Mouse (Mus musculus): Measurements from ENCODE around the gene Sec24a. TPM values are rescaled to one million over a fixed set of nuclear protein-coding genes. Genes with fewer than 3 reads are reported as not detected.
"Not testable (repeated sequence)": the region's sequence is repeated elsewhere in the genome, so short reads cannot be mapped to it uniquely, and the experiment has no call there.

Gene Sec24a
- polyA plus RNA-seq, 1 experiment: 22.1 TPM

- H3K36me3 ChIP-seq (ENCODE audit: control insufficient read depth, insufficient read depth, low read length): no peaks in the 10 kb centered on the region
- H3K27ac ChIP-seq (ENCODE audit: control insufficient read depth, insufficient read depth, low read depth, low read length): no peak overlapping the region
- H3K27me3 ChIP-seq (ENCODE audit: control insufficient read depth, insufficient read depth, low read length): no peaks in the 10 kb centered on the region
- TF ChIP-seq CTCF (IDR thresholded peaks at IDR 0.05; ENCODE audit: control insufficient read depth, insufficient read depth, insufficient replicate concordance, low read depth, low read length): no peak
- no peak for TF ChIP-seq POLR2A (IDR thresholded peaks at IDR 0.05; ENCODE audit: control insufficient read depth, low read depth, low read length)
- no peak overlapping the region for H3K4me3 ChIP-seq (ENCODE audit: control insufficient read depth, low read depth, low read length)
- H3K4me1 ChIP-seq (ENCODE audit: control insufficient read depth, insufficient read depth, low read length): no peaks in the 10 kb centered on the region
These were observed 92.6 kb downstream of the Sec24a start for GRCm38 (mm10) chr11:51670846-51671245.

DNA sequence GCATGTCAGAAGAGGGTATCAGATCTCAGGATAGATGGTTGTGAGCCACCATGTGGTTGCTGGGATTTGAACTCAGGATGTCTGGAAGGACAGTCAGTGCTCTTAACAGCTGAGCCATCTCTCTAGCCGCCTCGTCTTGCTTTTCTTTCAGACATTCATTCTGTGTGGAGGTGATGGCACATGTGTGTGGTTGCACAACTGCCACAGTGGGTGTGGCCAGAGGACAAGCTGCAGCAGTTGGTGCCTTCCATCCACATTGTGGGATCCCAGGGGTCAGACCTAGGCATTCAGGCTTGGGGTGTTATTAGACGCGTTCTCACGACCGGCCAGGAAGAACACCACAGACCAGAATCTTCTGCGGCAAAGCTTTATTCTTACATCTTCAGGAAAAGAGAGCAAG, 98.7 kb downstream of the Sec24a start:
- H3K4me1 ChIP-seq (ENCODE audit: control insufficient read depth, insufficient read depth, low read length); H3K27me3 ChIP-seq (ENCODE audit: control insufficient read depth, insufficient read depth, low read length); H3K4me3 ChIP-seq (ENCODE audit: control insufficient read depth, low read depth, low read length); H3K27ac ChIP-seq (ENCODE audit: control insufficient read depth, insufficient read depth, low read depth, low read length); H3K36me3 ChIP-seq (ENCODE audit: control insufficient read depth, insufficient read depth, low read length): not testable (repeated sequence)

GRCm38 (mm10) chr11:51662632-51663031, 100.8 kb downstream of the Sec24a start:
- H3K4me3 ChIP-seq (ENCODE audit: control insufficient read depth, low read depth, low read length): no peak overlapping the region
- TF ChIP-seq POLR2A (IDR thresholded peaks at IDR 0.05; ENCODE audit: control insufficient read depth, low read depth, low read length) (no peak), CTCF (IDR thresholded peaks at IDR 0.05; ENCODE audit: control insufficient read depth, insufficient read depth, insufficient replicate concordance, low read depth, low read length) (no peak)
- H3K27ac ChIP-seq (ENCODE audit: control insufficient read depth, insufficient read depth, low read depth, low read length): no peak overlapping the region
- no peaks in the 10 kb centered on the region for H3K4me1 ChIP-seq (ENCODE audit: control insufficient read depth, insufficient read depth, low read length)
- no peaks in the 10 kb centered on the region for H3K27me3 ChIP-seq (ENCODE audit: control insufficient read depth, insufficient read depth, low read length)
- no peaks in the 10 kb centered on the region for H3K36me3 ChIP-seq (ENCODE audit: control insufficient read depth, insufficient read depth, low read length)

GRCm38 (mm10) chr11:51661867-51662365, 101.5 kb downstream of the Sec24a start:
- no peaks in the 10 kb centered on the region for H3K27me3 ChIP-seq (ENCODE audit: control insufficient read depth, insufficient read depth, low read length)

DNA sequence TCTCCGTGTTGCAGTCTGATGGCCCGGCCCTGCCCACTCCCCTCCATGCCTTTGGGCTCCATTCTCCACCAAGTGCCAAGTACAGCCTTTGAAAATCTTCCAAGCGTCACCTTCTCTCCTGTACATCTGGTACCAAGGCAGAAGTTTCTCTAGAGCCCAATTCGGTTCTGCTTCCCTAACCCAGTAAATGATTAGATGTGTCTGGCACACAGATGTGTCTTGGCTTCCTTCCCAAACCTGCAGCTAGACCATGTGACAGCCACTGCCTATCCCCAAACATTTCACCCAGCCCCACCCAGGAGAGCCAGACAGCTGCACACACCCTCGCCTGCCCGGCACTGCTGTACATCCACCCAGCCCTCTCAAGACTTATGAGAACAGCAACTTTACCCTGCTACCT, 104.7 kb downstream of the Sec24a start:
- Histone ChIP-seq H3K4me1 (ENCODE audit: control insufficient read depth, insufficient read depth, low read length) (no peaks in the 10 kb centered on the region), H3K36me3 (ENCODE audit: control insufficient read depth, insufficient read depth, low read length) (no peaks in the 10 kb centered on the region), H3K27me3 (ENCODE audit: control insufficient read depth, insufficient read depth, low read length) (no peaks in the 10 kb centered on the region), H3K4me3 (ENCODE audit: control insufficient read depth, low read depth, low read length) (no peak overlapping the region), H3K27ac (ENCODE audit: control insufficient read depth, insufficient read depth, low read depth, low read length) (no peak overlapping the region)
- TF ChIP-seq CTCF (IDR thresholded peaks at IDR 0.05; ENCODE audit: control insufficient read depth, insufficient read depth, insufficient replicate concordance, low read depth, low read length) (no peak), POLR2A (IDR thresholded peaks at IDR 0.05; ENCODE audit: control insufficient read depth, low read depth, low read length) (no peak)

More at GRCm38 (mm10) chr11:51661867-51662365, 101.5 kb downstream of the Sec24a start:
- Histone ChIP-seq H3K27ac (ENCODE audit: control insufficient read depth, insufficient read depth, low read depth, low read length) (no peak overlapping the region), H3K4me3 (ENCODE audit: control insufficient read depth, low read depth, low read length) (no peak overlapping the region), H3K4me1 (ENCODE audit: control insufficient read depth, insufficient read depth, low read length) (no peaks in the 10 kb centered on the region), H3K36me3 (ENCODE audit: control insufficient read depth, insufficient read depth, low read length) (no peaks in the 10 kb centered on the region)
- no peak for TF ChIP-seq POLR2A (IDR thresholded peaks at IDR 0.05; ENCODE audit: control insufficient read depth, low read depth, low read length)
- no peak for TF ChIP-seq CTCF (IDR thresholded peaks at IDR 0.05; ENCODE audit: control insufficient read depth, insufficient read depth, insufficient replicate concordance, low read depth, low read length)

DNA sequence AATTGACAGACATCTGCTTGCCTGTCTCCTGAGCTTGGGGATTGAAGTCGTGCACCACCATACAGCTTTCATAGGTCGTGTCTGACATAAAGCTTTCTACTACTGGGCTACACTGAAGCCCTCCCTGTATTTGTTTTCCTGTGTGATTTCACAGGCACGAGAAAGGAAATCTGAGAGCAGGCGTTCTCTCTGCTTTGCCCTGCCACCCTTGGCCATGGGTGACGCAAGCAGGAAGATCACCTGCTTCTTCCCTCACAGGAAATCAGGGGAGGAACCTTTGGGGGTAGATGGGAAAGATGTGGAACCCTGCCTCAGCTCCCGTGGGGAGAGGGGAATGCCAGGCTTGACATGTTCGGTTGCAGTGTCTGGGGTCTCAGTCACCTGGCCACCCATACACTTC, 105.1 kb downstream of the Sec24a start:
- Histone ChIP-seq H3K27ac (ENCODE audit: control insufficient read depth, insufficient read depth, low read depth, low read length) (no peak overlapping the region), H3K27me3 (ENCODE audit: control insufficient read depth, insufficient read depth, low read length) (no peaks in the 10 kb centered on the region)
- no peak for TF ChIP-seq CTCF (IDR thresholded peaks at IDR 0.05; ENCODE audit: control insufficient read depth, insufficient read depth, insufficient replicate concordance, low read depth, low read length)
- TF ChIP-seq POLR2A (IDR thresholded peaks at IDR 0.05; ENCODE audit: control insufficient read depth, low read depth, low read length): no peak

DNA sequence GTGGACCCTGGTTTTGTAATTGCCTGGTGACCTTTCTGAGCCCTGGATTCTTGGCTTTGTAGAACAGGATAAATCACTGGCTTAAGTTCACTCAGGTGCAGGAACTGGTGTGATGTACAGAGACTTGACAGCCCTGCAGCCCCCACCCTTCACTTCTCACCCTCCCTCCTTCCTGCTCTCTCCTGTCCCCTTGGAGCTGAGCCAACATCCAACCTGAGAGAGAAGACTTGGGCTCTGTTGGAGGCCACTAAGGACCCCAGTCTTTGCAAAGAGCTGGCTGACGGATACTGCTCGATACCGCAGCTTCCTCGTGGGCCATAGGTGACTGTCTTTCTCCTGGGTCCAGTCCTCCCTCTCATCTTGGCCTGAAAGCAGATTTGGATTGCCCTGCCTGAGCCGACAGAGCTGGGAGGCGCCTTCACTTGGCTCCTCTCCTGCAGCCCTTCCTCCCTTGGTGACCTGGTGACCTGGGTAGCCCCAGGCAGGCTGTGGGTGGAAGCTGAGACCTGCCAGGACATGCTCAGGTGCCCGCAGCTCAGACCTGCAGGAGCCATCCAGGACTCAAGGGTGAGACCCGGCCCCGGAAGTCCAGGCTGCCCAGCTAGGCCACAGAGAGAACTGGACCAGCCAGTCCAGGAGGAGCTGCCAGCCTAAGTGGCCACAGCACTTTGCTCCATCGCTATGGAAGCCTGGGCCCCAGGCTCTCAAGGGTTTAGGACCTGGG, 106.5 kb downstream of the Sec24a start:
- TF ChIP-seq POLR2A (IDR thresholded peaks at IDR 0.05; ENCODE audit: control insufficient read depth, low read depth, low read length) (no peak), CTCF (IDR thresholded peaks at IDR 0.05; ENCODE audit: control insufficient read depth, insufficient read depth, insufficient replicate concordance, low read depth, low read length) (no peak)
- Histone ChIP-seq H3K27ac (ENCODE audit: control insufficient read depth, insufficient read depth, low read depth, low read length) (no peak overlapping the region), H3K27me3 (ENCODE audit: control insufficient read depth, insufficient read depth, low read length) (no peaks in the 10 kb centered on the region), H3K36me3 (ENCODE audit: control insufficient read depth, insufficient read depth, low read length) (no peaks in the 10 kb centered on the region), H3K4me3 (ENCODE audit: control insufficient read depth, low read depth, low read length) (no peak overlapping the region), H3K4me1 (ENCODE audit: control insufficient read depth, insufficient read depth, low read length) (no peaks in the 10 kb centered on the region)

More for the DNA sequence above, 105.1 kb downstream of the Sec24a start:
- no peaks in the 10 kb centered on the region for H3K36me3 ChIP-seq (ENCODE audit: control insufficient read depth, insufficient read depth, low read length)
- H3K4me3 ChIP-seq (ENCODE audit: control insufficient read depth, low read depth, low read length): no peak overlapping the region
- H3K4me1 ChIP-seq (ENCODE audit: control insufficient read depth, insufficient read depth, low read length): no peaks in the 10 kb centered on the region

Data from testis, adult 2 months (tissue).